8 mouse cellular contexts compared by ENCODE assay signal in genomic region chr8:114205221-114205901, GRCm38 (mm10). TPM values are rescaled to one million over a fixed set of nuclear protein-coding genes. Genes with fewer than 3 reads are reported as not detected.
DNase-seq lines count a peak whose midpoint lies in the region; ATAC-seq and TF ChIP-seq lines count a peak whose summit lies in the region.

Vat1l (plus strand) TSS chr8:114205612.

- peak; percentile 26 for DNase-seq in WW6 (ENCODE audit: low read depth, low spot score)
- DNase-seq in embryo, embryonic 10.5 days (ENCODE audit: low spot score) = peak; percentile 84
- peak; percentile 67 for DNase-seq in limb, embryonic 10.5 days (ENCODE audit: low spot score)
- no peak for DNase-seq in spleen, adult 12 weeks (ENCODE audit: low spot score)

- WGBS in hindbrain, embryonic 12.5 days = 0% methylated on average over 39 of the region's 39 CpGs
- under 1% methylated on average over 39 of the region's 39 CpGs for WGBS in limb, embryonic 10.5 days
- under 1% methylated on average over 39 of the region's 39 CpGs for WGBS in olfactory bulb, adult 2 months

- peak within 1 kb of the TSS; percentile 80 for H3K4me3 ChIP-seq in E14TG2a.4 (replicated peaks; ENCODE audit: low read length)
- peak within 1 kb of the TSS; percentile 63 for H3K4me3 ChIP-seq in hindbrain, embryonic 12.5 days
- H3K4me3 ChIP-seq in limb, embryonic 10.5 days = peak within 1 kb of the TSS; percentile 66
- peak within 1 kb of the TSS; percentile 70 for H3K4me3 ChIP-seq in olfactory bulb, adult 2 months (ENCODE audit: insufficient read depth, low read depth, low read length)

- no peak for TF ChIP-seq POLR2A in olfactory bulb, adult 2 months (IDR thresholded peaks at IDR 0.05; ENCODE audit: insufficient read depth, low read depth, low read length)

- H3K4me2 ChIP-seq in hindbrain, embryonic 12.5 days (replicated peaks) = peak within 1 kb of the TSS; percentile 90

- peak; percentile 93 for ATAC-seq in hindbrain, embryonic 12.5 days (ENCODE audit: low FRiP score)
- no peak for ATAC-seq in CD4-positive, CD25-positive, alpha-beta regulatory T cell, adult 4 months

- no peak within 1 kb of the TSS for H3K27ac ChIP-seq in hindbrain, embryonic 12.5 days
- H3K27ac ChIP-seq in limb, embryonic 10.5 days = peak within 1 kb of the TSS; percentile 47
- H3K27ac ChIP-seq in olfactory bulb, adult 2 months (ENCODE audit: insufficient read depth, low read depth, low read length) = no peak within 1 kb of the TSS; the same call in 1 of the 2 replicates

- no peak for TF ChIP-seq CTCF in E14TG2a.4 (conservative IDR thresholded peaks at IDR 0.05; ENCODE audit: low read length)
- TF ChIP-seq CTCF in olfactory bulb, adult 2 months (IDR thresholded peaks at IDR 0.05; ENCODE audit: insufficient read depth, low read depth, low read length) = no peak

- H3K9me3 ChIP-seq in E14TG2a.4 (ENCODE audit: low read length) = no peaks in the 10 kb centered on the region
- no peaks in the 10 kb centered on the region for H3K9me3 ChIP-seq in hindbrain, embryonic 12.5 days (replicated peaks)
- H3K9me3 ChIP-seq in limb, embryonic 10.5 days (replicated peaks) = no peaks in the 10 kb centered on the region

- peaks cover 53% of the 10 kb centered on the region for H3K27me3 ChIP-seq in E14TG2a.4 (ENCODE audit: insufficient read depth, low read length)
- peaks cover 5% of the 10 kb centered on the region; the same call in 1 of the 2 replicates for H3K27me3 ChIP-seq in hindbrain, embryonic 12.5 days
- peaks cover 53% of the 10 kb centered on the region for H3K27me3 ChIP-seq in limb, embryonic 10.5 days (ENCODE audit: low read depth, poor library complexity, severe bottlenecking)

- H3K36me3 ChIP-seq in E14TG2a.4 (ENCODE audit: insufficient read depth, low read length) = no peaks in the 10 kb centered on the region
- no peaks in the 10 kb centered on the region for H3K36me3 ChIP-seq in hindbrain, embryonic 12.5 days
- no peaks in the 10 kb centered on the region for H3K36me3 ChIP-seq in limb, embryonic 10.5 days

- H3K4me1 ChIP-seq in E14TG2a.4 (replicated peaks; ENCODE audit: low read depth, low read length) = peaks cover 16% of the 10 kb centered on the region
- H3K4me1 ChIP-seq in hindbrain, embryonic 12.5 days = peaks cover 15% of the 10 kb centered on the region; the same call in 1 of the 2 replicates
- peaks cover 25% of the 10 kb centered on the region for H3K4me1 ChIP-seq in limb, embryonic 10.5 days
- peaks cover 11% of the 10 kb centered on the region for H3K4me1 ChIP-seq in olfactory bulb, adult 2 months (ENCODE audit: control insufficient read depth, insufficient read depth, low read length)

- H3K9ac ChIP-seq in hindbrain, embryonic 12.5 days = peak within 1 kb of the TSS; percentile 69

RNA-seq across cellular contexts. Expression of gene Vat1l, which starts in this region (rescaled TPM):
- 16.5 and 17.5 TPM in 2 replicates for polyA plus RNA-seq in hindbrain, embryonic 12.5 days (2016; fragmentation: Nextera tagmentation; extraction: Ambion mirVana)
- polyA plus RNA-seq in limb, embryonic 10.5 days (2016; fragmentation: Nextera tagmentation; extraction: Ambion mirVana) = 1.1 and 1.6 TPM in 2 replicates
- polyA plus RNA-seq in olfactory bulb, adult 2 months (2012; ENCODE audit: insufficient read depth, insufficient read length, low replicate concordance, missing spikeins) = not detected in 2 replicates
- not detected for polyA plus RNA-seq in CD4-positive, CD25-positive, alpha-beta regulatory T cell, adult 4 months (2017; shearing (Covaris generic))
